Mouse (Mus musculus) macrophage (primary cell): Measurements from ENCODE around the gene Tspan5. TPM values are rescaled to one million over a fixed set of nuclear protein-coding genes. Genes with fewer than 3 reads are reported as not detected.

Experiments used
- H3K27ac ChIP-seq: fragments of 350-480 bp; formaldehyde crosslinking; 2 replicates; pipeline ENCODE4 v1.9.0; 2021
- H3K36me3 ChIP-seq: fragments of 350-480 bp; formaldehyde crosslinking; 2 replicates; pipeline ENCODE4 v1.9.0; 2021; ENCODE audit errors: inconsistent target
- H3K4me3 ChIP-seq: fragments of 350-480 bp; formaldehyde crosslinking; 2 replicates; pipeline ENCODE4 v1.9.0; 2021; ENCODE audit errors: inconsistent target
- H3K79me2 ChIP-seq: fragments of 350-480 bp; formaldehyde crosslinking; 2 replicates; pipeline ENCODE4 v1.9.0; 2021; ENCODE audit errors: inconsistent target
- WGBS: methylation state at CpG from one replicate; pipeline ENCODE4 v1.1.7; 2026; ENCODE audit warnings: inconsistent platforms; ENCODE audit not compliant: missing documents; 5-methylcytosine and 5-hydroxymethylcytosine counted together
- polyA plus RNA-seq: library from polyadenylated mRNA; stranded (reverse); fragments of 250-400 nt; gene quantifications from 3 replicates; pipeline ENCODE4 v1.2.4, GENCODE M21; 2018; ENCODE audit warnings: inconsistent platforms
- total RNA-seq, 78 experiments: library from RNA; depleted of rRNA; stranded (reverse); fragments of 250-400 nt; gene quantifications; 1 replicate in 9 of 78; 2 replicates in 24 of 78; 3 replicates in 43 of 78; 4 replicates in 2 of 78; pipeline ENCODE4 v1.2.4; 2018; ENCODE audit warnings: inconsistent platforms in 56 of 78

Gene Tspan5
- 1 to 10 TPM in 19 of 26 experiments, under 1 TPM in 7; 0.36 to 5.3 (median 1.4) TPM for total RNA-seq (2018; cell fraction: chromatin; rRNA removed)
- total RNA-seq (2018; cell fraction: cytosol; rRNA removed), result 1 to 10 TPM; 2.9 to 8.7 (median 4.8) TPM
- total RNA-seq (2018; cell fraction: nucleus; rRNA removed), result 1 to 10 TPM in 25 of 26 experiments, under 1 TPM in 1; 0.50 to 7.1 (median 3.4) TPM
- polyA plus RNA-seq, result 5.3 to 6.7 TPM (median 6.6 TPM) in 3 replicates

GRCm38 (mm10) chr3:138741649-138742565 lies at the start of gene Tspan5:
Gene Tspan5 (plus strand): TSS chr3:138742195.
- H3K79me2 ChIP-seq, result peaks cover 39% of the 10 kb centered on the region; the same call in 1 of the 2 replicates
- under 1% methylated on average over 97 of the region's 100 CpGs for WGBS
- peak within 1 kb of the TSS; percentile 44 for H3K4me3 ChIP-seq
- no peaks in the 10 kb centered on the region for H3K36me3 ChIP-seq
- H3K27ac ChIP-seq, result no peak within 1 kb of the TSS

DNA sequence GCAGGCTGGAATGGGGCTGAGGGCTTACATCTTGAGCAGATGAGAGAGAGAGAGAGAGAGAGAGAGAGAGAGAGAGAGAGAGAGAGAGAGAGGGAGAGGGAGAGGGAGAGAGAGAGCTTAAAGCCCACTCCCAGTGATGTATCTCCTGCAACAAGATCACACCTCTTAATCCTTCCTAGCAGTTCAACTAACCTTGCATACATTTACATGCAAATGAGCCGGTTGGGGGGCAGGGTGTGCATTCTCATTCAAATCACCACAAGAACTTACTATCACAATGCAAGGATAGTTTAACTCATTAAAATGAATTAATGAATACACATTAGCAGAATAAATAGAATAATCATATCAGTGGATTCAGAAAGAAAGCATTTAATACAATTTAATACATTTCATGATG lies 49.7 kb upstream of the Tspan5 start:
- no peaks in the 10 kb centered on the region for H3K79me2 ChIP-seq
- no peaks in the 10 kb centered on the region for H3K36me3 ChIP-seq
- no peak overlapping the region for H3K4me3 ChIP-seq
- 100% methylated on average over 1 of the region's 1 CpGs for WGBS
- H3K27ac ChIP-seq, result no peak overlapping the region

- no peaks in the 10 kb centered on the region for H3K79me2 ChIP-seq
- H3K4me3 ChIP-seq, result no peak overlapping the region
- no peak overlapping the region for H3K27ac ChIP-seq
- no peaks in the 10 kb centered on the region for H3K36me3 ChIP-seq
- 62% methylated on average over 12 of the region's 12 CpGs for WGBS
These were observed 38.6 kb upstream of the Tspan5 start for GRCm38 (mm10) chr3:138703399-138703798.

GRCm38 (mm10) chr3:138704469-138704868 lies 37.5 kb upstream of the Tspan5 start:
- 53% methylated on average over 9 of the region's 9 CpGs for WGBS
- no peak overlapping the region for H3K27ac ChIP-seq
- no peaks in the 10 kb centered on the region for H3K36me3 ChIP-seq
- H3K79me2 ChIP-seq, result no peaks in the 10 kb centered on the region
- no peak overlapping the region for H3K4me3 ChIP-seq

- no peak overlapping the region for H3K4me3 ChIP-seq
- no peak overlapping the region for H3K27ac ChIP-seq
- WGBS, result 92% methylated on average over 14 of the region's 14 CpGs
- no peaks in the 10 kb centered on the region for H3K36me3 ChIP-seq
- no peaks in the 10 kb centered on the region for H3K79me2 ChIP-seq
These were observed 36.1 kb upstream of the Tspan5 start for GRCm38 (mm10) chr3:138705875-138706274.

GRCm38 (mm10) chr3:138709183-138709582 lies 32.8 kb upstream of the Tspan5 start:
- no peaks in the 10 kb centered on the region for H3K79me2 ChIP-seq
- 53% methylated on average over 5 of the region's 5 CpGs for WGBS
- no peak overlapping the region for H3K4me3 ChIP-seq

DNA sequence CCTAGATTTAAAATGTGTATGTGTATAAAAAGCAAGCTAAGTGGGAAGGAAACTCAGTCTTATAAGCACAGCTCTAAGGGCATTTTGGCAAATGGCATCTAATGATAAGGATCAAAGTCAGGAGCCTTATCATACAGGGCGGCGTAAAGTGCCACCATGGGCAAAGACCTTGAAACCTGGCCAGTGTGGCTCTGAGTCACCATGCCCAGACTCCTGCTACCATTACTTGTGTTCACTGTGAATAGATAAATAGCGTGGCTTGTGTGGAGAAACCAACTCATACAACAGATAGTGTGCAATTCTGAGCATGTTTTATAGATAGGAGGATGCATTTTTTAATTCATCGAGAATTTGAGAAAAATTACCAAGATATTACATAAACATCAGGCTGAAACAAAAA lies 30.0 kb upstream of the Tspan5 start:
- no peaks in the 10 kb centered on the region for H3K79me2 ChIP-seq
- H3K4me3 ChIP-seq, result no peak overlapping the region
- no peaks in the 10 kb centered on the region for H3K36me3 ChIP-seq
- H3K27ac ChIP-seq, result no peak overlapping the region
- 89% methylated on average over 4 of the region's 4 CpGs for WGBS

More at GRCm38 (mm10) chr3:138709183-138709582, 32.8 kb upstream of the Tspan5 start:
- Histone ChIP-seq H3K36me3 (no peaks in the 10 kb centered on the region), H3K27ac (no peak overlapping the region)

DNA sequence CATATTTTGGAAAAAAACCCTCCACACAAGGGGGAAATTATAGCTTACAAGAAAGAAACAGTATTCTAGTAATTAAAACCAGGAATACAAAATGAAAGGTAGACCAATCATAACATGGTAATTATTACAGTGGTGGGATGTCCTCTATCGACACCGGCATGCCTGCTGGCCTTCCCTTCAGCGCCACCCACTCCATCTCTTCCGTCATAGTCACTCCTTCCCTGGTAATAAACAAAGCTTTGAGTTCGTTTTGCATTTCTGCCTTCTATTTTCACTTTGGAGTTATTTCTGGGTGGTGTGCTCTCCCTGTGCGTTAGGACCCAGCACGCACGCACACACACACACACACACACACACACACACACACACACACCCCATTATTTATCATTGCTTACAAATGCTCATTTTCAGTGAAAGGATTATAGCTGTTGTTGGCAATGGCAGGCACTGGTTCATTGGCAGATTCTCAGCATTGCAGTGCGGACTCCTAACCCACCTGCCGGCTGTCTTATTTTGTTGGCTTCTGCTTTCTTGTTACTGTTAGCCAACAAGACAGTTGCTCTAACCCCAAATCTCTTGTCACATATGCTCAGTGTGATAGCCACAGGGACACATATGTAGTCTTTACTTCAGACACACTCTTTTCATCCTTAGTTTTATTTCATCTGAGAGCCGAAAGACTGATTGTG lies 29.4 kb upstream of the Tspan5 start:
- no peaks in the 10 kb centered on the region for H3K36me3 ChIP-seq
- H3K79me2 ChIP-seq, result no peaks in the 10 kb centered on the region
- H3K4me3 ChIP-seq, result no peak overlapping the region
- WGBS, result 93% methylated on average over 11 of the region's 11 CpGs
- H3K27ac ChIP-seq, result no peak overlapping the region

GRCm38 (mm10) chr3:138713141-138713540 lies 28.9 kb upstream of the Tspan5 start:
- H3K79me2 ChIP-seq, result no peaks in the 10 kb centered on the region
- H3K4me3 ChIP-seq, result no peak overlapping the region
- H3K27ac ChIP-seq, result no peak overlapping the region
- 85% methylated on average over 6 of the region's 6 CpGs for WGBS
- H3K36me3 ChIP-seq, result no peaks in the 10 kb centered on the region

GRCm38 (mm10) chr3:138714788-138715187 lies 27.2 kb upstream of the Tspan5 start:
- no peak overlapping the region for H3K27ac ChIP-seq
- H3K36me3 ChIP-seq, result no peaks in the 10 kb centered on the region
- H3K4me3 ChIP-seq, result no peak overlapping the region
- H3K79me2 ChIP-seq, result no peaks in the 10 kb centered on the region
- 83% methylated on average over 2 of the region's 2 CpGs for WGBS

- Histone ChIP-seq H3K79me2 (no peaks in the 10 kb centered on the region), H3K36me3 (no peaks in the 10 kb centered on the region), H3K27ac (no peak overlapping the region), H3K4me3 (no peak overlapping the region)
- WGBS, result 98% methylated on average over 4 of the region's 4 CpGs
These were observed 26.8 kb upstream of the Tspan5 start for GRCm38 (mm10) chr3:138715212-138715611.

DNA sequence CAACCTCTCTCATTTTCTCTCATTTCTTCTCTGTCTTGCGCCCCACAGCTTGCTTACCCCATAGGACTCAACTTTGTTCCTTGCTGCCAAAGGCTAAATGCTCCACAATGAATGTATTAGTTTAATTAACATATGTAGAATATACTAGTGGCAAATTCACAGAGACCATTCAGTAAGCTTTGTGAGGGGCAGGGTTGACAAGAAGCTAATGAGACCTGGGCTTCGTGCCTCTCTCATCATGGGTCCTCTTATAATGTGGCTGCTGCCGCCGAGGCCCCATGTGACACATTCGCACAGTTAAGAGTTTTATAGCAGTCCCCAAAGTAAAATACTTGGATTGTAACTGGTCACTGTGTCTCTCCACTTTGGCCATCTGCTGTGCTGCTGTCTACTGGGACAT lies 25.0 kb upstream of the Tspan5 start:
- 92% methylated on average over 5 of the region's 5 CpGs for WGBS
- Histone ChIP-seq H3K4me3 (no peak overlapping the region), H3K79me2 (no peaks in the 10 kb centered on the region), H3K27ac (no peak overlapping the region), H3K36me3 (no peaks in the 10 kb centered on the region)

GRCm38 (mm10) chr3:138722152-138722551 lies 19.8 kb upstream of the Tspan5 start:
- WGBS, result 94% methylated on average over 5 of the region's 5 CpGs
- H3K36me3 ChIP-seq, result no peaks in the 10 kb centered on the region
- no peaks in the 10 kb centered on the region for H3K79me2 ChIP-seq
- no peak overlapping the region for H3K4me3 ChIP-seq
- H3K27ac ChIP-seq, result no peak overlapping the region

GRCm38 (mm10) chr3:138727571-138727970 lies 14.4 kb upstream of the Tspan5 start:
- Histone ChIP-seq H3K79me2 (no peaks in the 10 kb centered on the region), H3K36me3 (no peaks in the 10 kb centered on the region), H3K4me3 (no peak overlapping the region), H3K27ac (no peak overlapping the region)
- WGBS, result 93% methylated on average over 8 of the region's 8 CpGs

DNA sequence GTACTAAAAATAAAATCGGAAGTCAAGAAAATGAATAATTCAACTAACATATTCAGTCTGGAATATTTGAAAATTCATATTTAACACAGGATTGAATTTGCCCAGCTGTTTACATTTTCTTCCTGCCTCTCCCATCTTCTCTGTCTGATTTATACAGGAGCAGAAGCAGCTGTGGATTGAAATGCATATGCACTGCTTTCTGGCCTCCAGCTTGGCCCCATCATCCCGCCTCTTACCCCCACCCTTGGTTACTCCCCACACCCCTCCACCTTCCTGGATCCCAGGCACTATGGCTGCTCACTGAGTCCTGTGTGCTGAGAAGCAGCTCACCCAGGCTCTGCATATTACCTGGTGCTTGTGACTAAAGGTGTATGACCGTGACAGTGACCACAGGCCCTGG lies 13.2 kb upstream of the Tspan5 start:
- Histone ChIP-seq H3K27ac (no peak overlapping the region), H3K36me3 (no peaks in the 10 kb centered on the region), H3K79me2 (no peaks in the 10 kb centered on the region), H3K4me3 (no peak overlapping the region)
- 98% methylated on average over 3 of the region's 3 CpGs for WGBS
